Mouse (Mus musculus) stomach, postnatal 0 days (tissue): ENCODE results near the gene Ssu2. TPM values are rescaled to one million over a fixed set of nuclear protein-coding genes. Genes with fewer than 3 reads are reported as not detected.
A peak's percentile ranks its signal among the peaks of the same experiment; 100 is the strongest.

Source experiments
- ATAC-seq: fragments of 200-750 bp; cut with Nextera tagmentation; 2 replicates; pipeline ENCODE4 v1.8.0; 2017; ENCODE audit not compliant: low FRiP score, low TSS enrichment
- DNase-seq: peaks from one replicate; pipeline ENCODE4 v3.0.0-alpha.2; 2016; ENCODE audit warnings: low spot score
- H3K27ac ChIP-seq: fragments of 300-500 bp; sonication (generic); replicated peaks from 2 replicates; pipeline ENCODE4 v1.5.1; 2014; ENCODE audit warnings: mild to moderate bottlenecking, control low read depth
- H3K27me3 ChIP-seq: fragments of 300-500 bp; sonication (generic); 2 replicates; pipeline ENCODE4 v1.6.1; 2014; ENCODE audit warnings: low read length; ENCODE audit not compliant: control insufficient read depth, insufficient read depth
- H3K36me3 ChIP-seq: fragments of 300-500 bp; sonication (generic); 2 replicates; pipeline ENCODE4 v1.6.1; 2014; ENCODE audit warnings: low read length, mixed read lengths; ENCODE audit not compliant: control insufficient read depth, insufficient read depth
- H3K4me1 ChIP-seq: fragments of 300-500 bp; sonication (generic); replicated peaks from 2 replicates; pipeline ENCODE4 v1.6.1; 2014; ENCODE audit warnings: antibody characterized with exemption; ENCODE audit not compliant: control insufficient read depth, insufficient read depth
- H3K4me2 ChIP-seq: fragments of 300-500 bp; sonication (generic); replicated peaks from 2 replicates; pipeline ENCODE4 v1.6.1; 2014; ENCODE audit warnings: low read depth, mild to moderate bottlenecking, control low read depth, moderate library complexity
- H3K4me3 ChIP-seq: fragments of 300-500 bp; sonication (generic); 2 replicates; pipeline ENCODE4 v1.5.1; 2014; ENCODE audit warnings: low read depth, low read length, control low read depth
- H3K9ac ChIP-seq: fragments of 300-500 bp; sonication (generic); 2 replicates; pipeline ENCODE4 v1.6.1; 2014; ENCODE audit warnings: mild to moderate bottlenecking, low read length, control low read depth, mixed read lengths
- H3K9me3 ChIP-seq: fragments of 300-500 bp; sonication (generic); 2 replicates; pipeline ENCODE4 v1.6.1; 2016; ENCODE audit warnings: low read length; ENCODE audit not compliant: control insufficient read depth
- CTCF ChIP-seq: IDR thresholded peaks from 2 replicates; pipeline ENCODE4 v1.5.1; 2016; ENCODE audit warnings: antibody characterized with exemption, low read depth, mild to moderate bottlenecking, moderate library complexity
- EP300 ChIP-seq: optimal IDR thresholded peaks from 2 replicates; pipeline ENCODE3; 2016; ENCODE audit warnings: antibody characterized with exemption
- WGBS: fragments of 180-500 bp; shearing (Covaris S2); extraction: QIAGEN DNeasy Blood & Tissue Kit; methylation state at CpG from one replicate; pipeline ENCODE4 v1.1.7; 2014; 5-methylcytosine and 5-hydroxymethylcytosine counted together
- polyA plus RNA-seq: library from polyadenylated mRNA; unstranded; fragments of >200 nt; fragmentation: Nextera tagmentation; extraction: Ambion mirVana; gene quantifications from 2 replicates; pipeline ENCODE4 v1.2.1, GENCODE M21; 2015

The Ssu2 gene
- polyA plus RNA-seq, 1 experiment from 2014 or later = 2.7 TPM

DNA sequence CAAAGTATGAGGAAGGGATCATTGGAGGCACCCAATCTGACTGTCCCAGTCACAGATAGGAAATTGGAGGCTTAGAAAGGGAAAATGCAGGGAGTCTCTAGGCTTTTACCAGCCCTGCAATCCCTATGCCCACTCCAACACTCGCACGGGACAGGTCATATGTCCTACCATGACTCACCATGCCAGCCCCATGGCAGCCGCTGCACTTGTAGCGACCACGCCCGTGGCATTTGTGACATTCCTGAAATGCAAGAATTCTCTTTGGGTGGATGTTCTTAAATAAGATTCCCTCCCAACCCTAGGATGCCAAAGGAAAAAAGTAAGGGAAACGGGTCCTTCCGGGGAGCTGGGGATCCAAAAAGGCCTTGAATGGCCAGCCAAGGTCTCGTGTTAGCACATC is 8.8 kb downstream of the Ssu2 start:
- no peak for ATAC-seq

DNA sequence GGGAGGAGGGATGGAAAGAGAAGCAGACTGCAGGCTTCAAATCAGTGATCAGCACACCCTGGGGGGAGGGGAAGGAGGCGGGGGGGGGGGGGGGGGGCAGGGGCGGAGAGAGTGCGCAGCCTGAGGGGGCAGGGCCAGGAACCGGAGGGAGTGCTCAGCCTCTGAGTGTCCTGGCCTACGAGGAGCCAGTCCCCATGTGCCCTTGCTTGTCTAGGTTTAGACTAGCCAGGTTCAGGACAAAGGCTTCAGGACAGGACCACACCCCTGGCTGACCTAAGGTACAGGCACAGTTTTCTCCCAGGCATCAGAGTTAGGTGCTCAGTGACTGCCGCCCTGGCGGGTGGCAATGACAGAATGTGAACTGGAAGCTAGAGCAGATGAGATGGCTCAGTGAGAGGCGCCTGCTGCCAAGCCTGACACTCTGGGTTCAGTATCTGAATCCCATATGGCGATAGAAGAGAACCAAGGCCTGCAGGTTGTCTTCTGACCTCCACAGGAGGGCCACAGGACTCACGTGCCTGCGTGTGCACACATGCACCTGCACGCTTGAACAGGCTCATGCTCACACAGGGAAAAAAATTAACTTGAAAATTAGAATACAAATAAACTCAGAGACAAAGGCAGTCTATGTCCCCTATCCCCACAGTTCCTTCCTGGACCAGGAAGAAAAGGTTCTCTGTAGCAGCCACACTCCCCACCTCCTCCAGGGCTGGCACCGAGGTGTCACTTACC is 12.0 kb downstream of the Ssu2 start:
- Histone ChIP-seq H3K9me3 (no peaks in the 10 kb centered on the region), H3K27ac (no peak overlapping the region), H3K4me1 (no peaks in the 10 kb centered on the region), H3K4me3 (no peak overlapping the region), H3K36me3 (no peaks in the 10 kb centered on the region), H3K9ac (no peak overlapping the region), H3K27me3 (no peaks in the 10 kb centered on the region), H3K4me2 (no peak overlapping the region)
- 54% methylated on average over 11 of the region's 13 CpGs for WGBS
- TF ChIP-seq CTCF = no peak
- no peak for TF ChIP-seq EP300
- DNase-seq (no peak), ATAC-seq (peak; percentile 43; the same call in 1 of the 2 replicates)

More for the DNA sequence above, 8.8 kb downstream of the Ssu2 start:
- TF ChIP-seq CTCF (no peak), EP300 (no peak)
- no peak overlapping the region for H3K9ac ChIP-seq
- 79% methylated on average over 9 of the region's 9 CpGs for WGBS
- H3K4me2 ChIP-seq = no peak overlapping the region
- no peaks in the 10 kb centered on the region for H3K9me3 ChIP-seq
- no peak for DNase-seq
- no peaks in the 10 kb centered on the region for H3K27me3 ChIP-seq
- H3K4me3 ChIP-seq = no peak overlapping the region
- H3K27ac ChIP-seq = no peak overlapping the region
- H3K4me1 ChIP-seq = no peaks in the 10 kb centered on the region
- H3K36me3 ChIP-seq = no peaks in the 10 kb centered on the region

DNA sequence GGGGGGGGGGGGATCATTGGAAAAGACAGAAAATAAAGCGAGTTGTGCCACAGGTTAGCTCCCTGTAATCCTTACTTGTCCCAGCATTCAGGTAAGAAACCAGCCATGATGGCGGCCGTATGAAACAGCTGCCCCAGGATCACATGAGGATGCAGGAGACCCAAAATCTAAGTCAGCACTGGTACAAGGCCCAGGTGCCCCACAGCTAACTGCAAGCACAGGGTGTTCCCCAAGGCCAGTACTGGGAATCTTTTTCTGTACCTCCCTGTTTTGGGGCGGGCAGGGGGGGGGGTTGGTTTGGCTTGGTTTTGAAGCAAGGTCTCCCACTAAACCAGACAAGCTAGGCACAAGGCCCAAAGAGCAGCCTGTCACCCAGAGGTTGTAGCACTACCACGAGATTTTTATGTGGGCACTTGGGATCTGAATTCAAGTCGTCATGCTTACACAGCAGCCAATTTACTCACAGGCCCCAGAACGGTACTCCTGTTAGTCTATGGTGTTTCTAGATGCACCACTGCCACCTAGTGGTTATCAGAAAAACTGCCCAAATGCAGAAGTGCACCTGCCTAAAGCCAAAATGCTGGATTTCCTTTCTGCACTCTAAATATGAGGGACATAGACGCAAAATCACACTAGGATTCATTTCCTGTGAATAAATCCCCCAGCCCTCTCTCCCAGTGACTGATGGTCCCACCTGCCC is 13.8 kb downstream of the Ssu2 start:
- Histone ChIP-seq H3K36me3 (no peaks in the 10 kb centered on the region), H3K4me3 (no peak overlapping the region), H3K27me3 (no peaks in the 10 kb centered on the region), H3K9ac (no peak overlapping the region), H3K27ac (no peak overlapping the region), H3K9me3 (no peaks in the 10 kb centered on the region), H3K4me2 (no peak overlapping the region), H3K4me1 (no peaks in the 10 kb centered on the region)
- no peak for ATAC-seq
- DNase-seq = peak; percentile 24
- WGBS = 46% methylated on average over 8 of the region's 8 CpGs
- no peak for TF ChIP-seq EP300
- TF ChIP-seq CTCF = peak; percentile 90

DNA sequence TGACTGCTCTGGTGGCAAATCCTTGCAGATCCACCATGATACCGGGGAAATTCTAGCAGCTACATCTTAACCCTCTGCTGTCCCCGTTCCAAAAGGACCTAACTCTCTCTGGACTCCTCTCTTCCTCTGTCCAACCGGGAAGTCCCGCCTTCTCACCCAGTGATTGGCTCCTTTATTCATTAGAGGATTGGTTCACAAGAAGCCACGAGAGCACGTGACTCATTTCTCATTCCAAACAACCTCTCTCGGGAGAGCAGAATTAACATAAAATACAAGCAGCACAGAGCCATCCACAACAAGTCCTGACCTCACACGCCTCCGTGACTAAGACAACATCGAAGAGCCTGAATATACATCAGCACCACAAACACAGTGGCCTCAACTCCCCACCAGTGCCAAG is 22.5 kb downstream of the Ssu2 start:
- no peaks in the 10 kb centered on the region for H3K36me3 ChIP-seq

DNA sequence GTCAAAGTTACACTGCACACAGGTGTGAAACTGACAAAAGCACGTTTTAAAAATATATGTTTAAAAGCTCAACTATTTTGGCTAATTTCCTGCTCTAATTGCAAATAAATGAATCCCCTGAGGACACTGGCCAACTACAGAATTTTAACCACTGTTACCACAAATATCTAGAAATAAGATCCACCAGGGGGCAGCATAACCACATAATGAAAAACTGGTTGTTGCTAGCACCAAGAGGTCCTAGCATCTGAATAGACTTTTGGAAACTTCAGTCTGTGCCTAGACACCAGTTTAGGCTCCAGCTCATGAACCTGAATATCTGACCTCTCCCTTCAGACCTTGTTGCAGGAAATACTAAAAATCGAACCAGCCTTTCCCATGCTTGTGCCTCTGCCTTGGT is 23.2 kb downstream of the Ssu2 start:
- no peak overlapping the region for H3K4me2 ChIP-seq
- WGBS = 43% methylated on average over 2 of the region's 2 CpGs
- H3K9ac ChIP-seq = no peak overlapping the region
- no peaks in the 10 kb centered on the region for H3K4me1 ChIP-seq
- no peaks in the 10 kb centered on the region for H3K36me3 ChIP-seq
- H3K27me3 ChIP-seq = no peaks in the 10 kb centered on the region
- no peak for TF ChIP-seq EP300
- TF ChIP-seq CTCF = peak; percentile 72
- ATAC-seq (no peak), DNase-seq (no peak)
- H3K9me3 ChIP-seq = no peaks in the 10 kb centered on the region
- H3K4me3 ChIP-seq = no peak overlapping the region
- H3K27ac ChIP-seq = no peak overlapping the region

More for the DNA sequence above, 22.5 kb downstream of the Ssu2 start:
- Histone ChIP-seq H3K27me3 (no peaks in the 10 kb centered on the region), H3K4me3 (no peak overlapping the region), H3K4me1 (no peaks in the 10 kb centered on the region), H3K9ac (no peak overlapping the region), H3K4me2 (no peak overlapping the region), H3K27ac (no peak overlapping the region), H3K9me3 (no peaks in the 10 kb centered on the region)
- 75% methylated on average over 10 of the region's 10 CpGs for WGBS
- no peak for ATAC-seq
- DNase-seq = no peak
- TF ChIP-seq EP300 = no peak
- no peak for TF ChIP-seq CTCF
